Mouse (Mus musculus): Measurements from ENCODE around the gene Apof. TPM values are rescaled to one million over a fixed set of nuclear protein-coding genes. Genes with fewer than 3 reads are reported as not detected.

The Apof gene
- polyA plus RNA-seq, 2 experiments = 61.3 to 73.7 TPM

- Histone ChIP-seq H3K27me3 (ENCODE audit: control insufficient read depth, insufficient read depth, low read length) (no peaks in the 10 kb centered on the region), H3K27ac (no peak overlapping the region), H3K4me3 (ENCODE audit: insufficient read depth in 1 of 2, low read depth in 2 of 2, low read length in 2 of 2) (no peak overlapping the region), H3K9ac (replicated peaks) (no peak overlapping the region), H3K9me3 (ENCODE audit: control insufficient read depth, low read length) (no peaks in the 10 kb centered on the region), H3K4me2 (ENCODE audit: low read depth) (no peak overlapping the region), H3K4me1 (replicated peaks; ENCODE audit: control insufficient read depth in 2 of 2, insufficient read depth in 2 of 2, low read length in 1 of 2) (peaks cover 0 to 5% of the 10 kb centered on the region in 2 experiments; a peak in 1 of 4 replicates), H3K36me3 (replicated peaks; ENCODE audit: control insufficient read depth, insufficient read depth, low read depth) (peaks cover 78% of the 10 kb centered on the region)
- DNase-seq (ENCODE audit: low read depth in 3 of 3, low spot score in 3 of 3) (no peak), ATAC-seq (ENCODE audit: insufficient read depth) (no peak)
- TF ChIP-seq CTCF (IDR thresholded peaks at IDR 0.05; ENCODE audit: low read depth) = no peak
- TF ChIP-seq EP300 (IDR thresholded peaks at IDR 0.05; ENCODE audit: low read depth) = no peak
- 91% methylated on average over 15 of the region's 15 CpGs for WGBS (ENCODE audit: insufficient replicate concordance)
Measured at GRCm38 (mm10) chr10:128244121-128244520, 24.4 kb upstream of the Apof start.

- H3K36me3 ChIP-seq (replicated peaks; ENCODE audit: control insufficient read depth, insufficient read depth, low read depth) = peaks cover 87% of the 10 kb centered on the region
- H3K9ac ChIP-seq (replicated peaks) = no peak overlapping the region
- no peaks in the 10 kb centered on the region for H3K9me3 ChIP-seq (ENCODE audit: control insufficient read depth, low read length)
- H3K27ac ChIP-seq = no peak overlapping the region
- no peak for ATAC-seq (ENCODE audit: insufficient read depth)
- WGBS (ENCODE audit: insufficient replicate concordance) = 85% methylated on average over 17 of the region's 17 CpGs
- no peak for DNase-seq (ENCODE audit: low read depth in 3 of 3, low spot score in 3 of 3)
- no peak overlapping the region for H3K4me3 ChIP-seq (ENCODE audit: insufficient read depth in 1 of 2, low read depth in 2 of 2, low read length in 2 of 2)
- no peaks in the 10 kb centered on the region for H3K4me1 ChIP-seq (replicated peaks; ENCODE audit: control insufficient read depth in 2 of 2, insufficient read depth in 2 of 2, low read length in 1 of 2)
- H3K27me3 ChIP-seq (ENCODE audit: control insufficient read depth, insufficient read depth, low read length) = no peaks in the 10 kb centered on the region
- TF ChIP-seq CTCF (IDR thresholded peaks at IDR 0.05; ENCODE audit: low read depth) (no peak), EP300 (IDR thresholded peaks at IDR 0.05; ENCODE audit: low read depth) (no peak)
- no peak overlapping the region for H3K4me2 ChIP-seq (ENCODE audit: low read depth)
Measured at GRCm38 (mm10) chr10:128247020-128247732, 21.3 kb upstream of the Apof start.

- Histone ChIP-seq H3K9me3 (ENCODE audit: control insufficient read depth, low read length) (no peaks in the 10 kb centered on the region), H3K27ac (no peak overlapping the region), H3K4me2 (ENCODE audit: low read depth) (no peak overlapping the region), H3K4me3 (ENCODE audit: insufficient read depth in 1 of 2, low read depth in 2 of 2, low read length in 2 of 2) (no peak overlapping the region), H3K36me3 (replicated peaks; ENCODE audit: control insufficient read depth, insufficient read depth, low read depth) (peaks cover 66% of the 10 kb centered on the region), H3K4me1 (replicated peaks; ENCODE audit: control insufficient read depth in 2 of 2, insufficient read depth in 2 of 2, low read length in 1 of 2) (peaks cover 0 to 6% of the 10 kb centered on the region in 2 experiments; a peak in 1 of 4 replicates), H3K27me3 (ENCODE audit: control insufficient read depth, insufficient read depth, low read length) (no peaks in the 10 kb centered on the region), H3K9ac (replicated peaks) (no peak overlapping the region)
- 89% methylated on average over 13 of the region's 13 CpGs for WGBS (ENCODE audit: insufficient replicate concordance)
- no peak for ATAC-seq (ENCODE audit: insufficient read depth)
- no peak for DNase-seq (ENCODE audit: low read depth in 3 of 3, low spot score in 3 of 3)
- TF ChIP-seq CTCF (IDR thresholded peaks at IDR 0.05; ENCODE audit: low read depth) (no peak), EP300 (IDR thresholded peaks at IDR 0.05; ENCODE audit: low read depth) (no peak)
Measured at GRCm38 (mm10) chr10:128250565-128250964, 17.9 kb upstream of the Apof start.

GRCm38 (mm10) chr10:128253677-128254255, 14.7 kb upstream of the Apof start, which contains the start of gene Apon:
Apon (plus strand) TSS chr10:128254096.
- ATAC-seq (ENCODE audit: insufficient read depth) = no peak
- no peak within 1 kb of the TSS for H3K9ac ChIP-seq (replicated peaks)
- WGBS (ENCODE audit: insufficient replicate concordance) = 71% methylated on average over 4 of the region's 4 CpGs

GRCm38 (mm10) chr10:128255925-128256324, 12.5 kb upstream of the Apof start:
- H3K27me3 ChIP-seq (ENCODE audit: control insufficient read depth, insufficient read depth, low read length) = no peaks in the 10 kb centered on the region
- 75% methylated on average over 8 of the region's 8 CpGs for WGBS (ENCODE audit: insufficient replicate concordance)
- H3K9ac ChIP-seq (replicated peaks) = no peak overlapping the region
- peaks cover 0 to 14% of the 10 kb centered on the region in 2 experiments; a peak in 1 of 4 replicates for H3K4me1 ChIP-seq (replicated peaks; ENCODE audit: control insufficient read depth in 2 of 2, insufficient read depth in 2 of 2, low read length in 1 of 2)
- no peak overlapping the region for H3K4me2 ChIP-seq (ENCODE audit: low read depth)
- no peak overlapping the region for H3K27ac ChIP-seq
- H3K4me3 ChIP-seq (ENCODE audit: insufficient read depth in 1 of 2, low read depth in 2 of 2, low read length in 2 of 2) = no peak overlapping the region
- peaks cover 19% of the 10 kb centered on the region for H3K36me3 ChIP-seq (replicated peaks; ENCODE audit: control insufficient read depth, insufficient read depth, low read depth)
- DNase-seq (ENCODE audit: low read depth in 3 of 3, low spot score in 3 of 3) = no peak
- ATAC-seq (ENCODE audit: insufficient read depth) = no peak
- H3K9me3 ChIP-seq (ENCODE audit: control insufficient read depth, low read length) = no peaks in the 10 kb centered on the region
- TF ChIP-seq EP300 (IDR thresholded peaks at IDR 0.05; ENCODE audit: low read depth) = no peak
- TF ChIP-seq CTCF (IDR thresholded peaks at IDR 0.05; ENCODE audit: low read depth) = no peak

More at GRCm38 (mm10) chr10:128253677-128254255, 14.7 kb upstream of the Apof start, which contains the start of gene Apon:
- Histone ChIP-seq H3K27me3 (ENCODE audit: control insufficient read depth, insufficient read depth, low read length) (no peaks in the 10 kb centered on the region), H3K9me3 (ENCODE audit: control insufficient read depth, low read length) (no peaks in the 10 kb centered on the region), H3K4me3 (ENCODE audit: insufficient read depth in 1 of 2, low read depth in 2 of 2, low read length in 2 of 2) (no peak within 1 kb of the TSS), H3K36me3 (replicated peaks; ENCODE audit: control insufficient read depth, insufficient read depth, low read depth) (peaks cover 36% of the 10 kb centered on the region), H3K27ac (no peak within 1 kb of the TSS), H3K4me2 (ENCODE audit: low read depth) (no peak within 1 kb of the TSS), H3K4me1 (replicated peaks; ENCODE audit: control insufficient read depth in 2 of 2, insufficient read depth in 2 of 2, low read length in 1 of 2) (peaks cover 0 to 6% of the 10 kb centered on the region in 2 experiments; a peak in 1 of 4 replicates)
- TF ChIP-seq EP300 (IDR thresholded peaks at IDR 0.05; ENCODE audit: low read depth) = no peak
- no peak for TF ChIP-seq CTCF (IDR thresholded peaks at IDR 0.05; ENCODE audit: low read depth)
- DNase-seq (ENCODE audit: low read depth in 3 of 3, low spot score in 3 of 3) = no peak
